Mouse (Mus musculus): ENCODE measurements around the gene Dcx. TPM values are rescaled to one million over a fixed set of nuclear protein-coding genes. Genes with fewer than 3 reads are reported as not detected.

Gene Dcx
- total RNA-seq, 2 experiments from 2014 or later: 158 to 179 TPM

DNA sequence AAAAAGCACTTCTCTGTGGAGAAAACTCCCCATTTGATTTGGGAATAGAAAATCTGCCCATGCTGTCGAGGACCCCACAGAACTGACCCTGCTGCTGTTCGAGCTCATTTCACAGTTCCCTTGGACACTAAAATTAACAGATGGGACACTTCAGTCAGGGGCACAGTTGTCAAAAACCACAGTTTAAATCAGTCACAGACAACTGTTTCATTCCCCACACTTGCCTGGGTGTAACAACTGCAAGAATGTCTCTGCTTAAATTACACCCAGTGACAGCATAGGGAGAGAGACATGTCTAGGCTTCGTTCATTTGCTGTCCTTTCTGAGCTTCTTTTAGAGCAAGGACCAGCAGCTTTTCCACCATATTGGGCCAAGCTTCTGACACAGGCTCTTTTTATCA, 86.5 kb downstream of the Dcx start:
- no peak for DNase-seq (ENCODE audit: low spot score in 2 of 2)

DNA sequence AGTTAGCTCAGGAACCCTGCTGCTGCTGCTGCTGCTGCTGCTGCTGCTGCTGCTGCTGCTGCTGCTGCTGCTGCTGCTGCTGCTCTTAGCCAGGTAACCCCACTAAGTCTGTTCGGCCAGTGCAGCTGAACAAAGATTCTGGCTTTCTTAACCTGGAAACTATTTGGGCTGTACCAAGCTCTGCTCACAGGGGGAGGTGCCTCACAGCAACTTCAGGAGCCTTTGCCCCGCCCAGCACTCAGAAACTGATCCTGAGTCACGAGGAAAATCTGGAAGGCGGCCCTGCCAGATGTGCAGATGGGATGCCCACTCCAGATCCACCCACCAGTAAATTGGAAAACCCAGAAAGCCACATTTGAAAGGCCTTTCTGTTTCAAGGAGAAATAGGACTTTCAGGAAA, 105.9 kb downstream of the Dcx start, which contains the start of gene Capn6:
Gene Capn6, minus strand, starts transcription at position 203 of the 400 bp plus-strand sequence.
- no peak for DNase-seq (ENCODE audit: low spot score in 2 of 2)

DNA sequence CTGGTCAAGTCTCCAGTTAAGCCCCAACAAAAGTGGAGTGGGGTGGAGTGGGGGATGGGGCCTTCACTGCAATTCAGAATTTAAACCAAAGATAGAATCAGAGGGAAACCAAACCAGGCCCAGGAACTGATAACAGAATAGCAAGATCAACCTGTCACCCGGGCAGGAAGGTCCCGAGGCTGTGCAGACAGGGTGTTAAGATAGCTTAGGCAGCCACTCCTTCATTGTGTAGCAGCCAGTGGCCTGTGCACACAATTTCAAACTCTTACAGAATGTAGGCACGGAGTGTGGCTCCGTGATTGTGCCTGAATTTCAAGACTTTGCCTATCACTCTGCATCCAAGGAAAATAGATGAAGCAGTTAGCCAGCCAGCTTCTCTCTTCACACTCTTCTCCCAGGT, 106.6 kb downstream of the Dcx start:
- DNase-seq (ENCODE audit: low spot score in 2 of 2): no peak

DNA sequence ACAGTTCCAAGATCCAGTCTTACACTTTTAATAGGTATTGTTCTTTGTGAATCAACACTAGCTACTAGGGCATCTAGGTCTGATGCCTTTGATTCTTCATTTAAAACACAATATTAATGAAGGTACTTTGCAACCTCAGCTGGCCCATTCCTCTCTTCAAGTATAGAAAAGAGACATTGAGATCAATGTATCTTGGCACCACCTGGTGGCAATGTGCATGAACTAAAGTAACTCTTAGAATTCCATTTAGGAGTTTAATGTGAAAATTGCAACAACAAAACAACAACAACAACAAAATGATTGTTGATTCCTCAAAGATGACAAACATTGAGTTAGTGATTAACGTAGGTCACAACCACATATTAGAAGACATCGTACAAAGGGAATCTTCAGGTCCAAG, 114.2 kb downstream of the Dcx start:
- DNase-seq (ENCODE audit: low spot score in 2 of 2): no peak

DNA sequence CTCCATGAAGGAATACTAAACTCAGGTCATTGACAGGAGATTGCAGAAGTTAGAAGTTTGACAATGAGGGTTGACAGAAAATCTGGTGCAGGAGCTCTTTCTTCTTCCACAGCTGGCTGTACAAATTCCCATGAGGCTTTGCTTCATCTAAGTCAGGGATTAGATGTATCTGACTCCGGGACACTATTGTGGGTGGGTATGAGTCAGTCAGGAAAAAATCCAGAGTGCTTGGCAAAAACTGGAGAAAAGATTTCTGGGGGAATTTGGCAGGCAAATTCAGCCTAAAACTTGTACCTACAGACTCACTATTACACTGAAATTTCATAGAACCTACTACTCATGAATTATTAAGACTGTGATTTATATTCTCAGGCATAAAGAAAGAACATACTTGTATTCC, 117.2 kb downstream of the Dcx start:
- no peak for DNase-seq (ENCODE audit: low spot score in 2 of 2)

Small RNA genes lying within 50 kb of the gene (microRNA-seq; reads per million reads assigned to microRNA genes)
- 0 reads per million in 2 experiments for gene Gm47298

Other genes with a start within 250 kb of the Dcx start
- gene Capn6, start 105.9 kb downstream of the Dcx start, total RNA-seq (2021): 1 to 10 TPM in 1 of 2 experiments, under 1 TPM in 1; 0.71 to 1.1 TPM
- gene A730046J19Rik, start 220.4 kb upstream of the Dcx start, total RNA-seq (2021): under 1 TPM; 0.21 to 0.40 TPM

Measured in layer of hippocampus, postnatal 10 days (tissue).